Mouse (Mus musculus) forebrain, embryonic 12.5 days (tissue): ENCODE measurements around the gene Ccnd3. TPM values are rescaled to one million over a fixed set of nuclear protein-coding genes. Genes with fewer than 3 reads are reported as not detected.
A peak's percentile ranks its signal among the peaks of the same experiment; 100 is the strongest.

Experiments
- ATAC-seq: fragments of 200-750 bp; cut with Nextera tagmentation; 2 replicates; pipeline ENCODE4 v1.8.0; 2017; ENCODE audit warnings: moderate TSS enrichment; ENCODE audit not compliant: low FRiP score
- H3K27ac ChIP-seq: fragments of 300-500 bp; sonication (generic); 2 replicates; pipeline ENCODE4 v1.5.1; 2016; ENCODE audit warnings: mild to moderate bottlenecking
- H3K27me3 ChIP-seq: fragments of 300-500 bp; sonication (generic); 2 replicates; pipeline ENCODE4 v1.6.1; 2016; ENCODE audit warnings: mild to moderate bottlenecking
- H3K36me3 ChIP-seq: fragments of 300-500 bp; sonication (generic); replicated peaks from 2 replicates; pipeline ENCODE4 v1.6.1; 2016; ENCODE audit warnings: mild to moderate bottlenecking
- H3K4me1 ChIP-seq: fragments of 300-500 bp; sonication (generic); 2 replicates; pipeline ENCODE4 v1.6.1; 2016
- H3K4me2 ChIP-seq: fragments of 300-500 bp; sonication (generic); 2 replicates; pipeline ENCODE4 v1.6.1; 2016; ENCODE audit warnings: mild to moderate bottlenecking, moderate library complexity
- H3K4me3 ChIP-seq: fragments of 300-500 bp; sonication (generic); replicated peaks from 2 replicates; pipeline ENCODE4 v1.5.1; 2016; ENCODE audit warnings: mild to moderate bottlenecking
- H3K9ac ChIP-seq: fragments of 300-500 bp; sonication (generic); 2 replicates; pipeline ENCODE4 v1.6.1; 2016; ENCODE audit warnings: mild to moderate bottlenecking
- H3K9me3 ChIP-seq: fragments of 300-500 bp; sonication (generic); 2 replicates; pipeline ENCODE4 v1.6.1; 2016
- WGBS: fragments of 180-500 bp; shearing (Covaris S2); methylation state at CpG from one replicate; pipeline ENCODE4 v1.1.7; 2016; 5-methylcytosine and 5-hydroxymethylcytosine counted together
- polyA plus RNA-seq: library from polyadenylated mRNA; unstranded; fragments of >200 nt; fragmentation: Nextera tagmentation; extraction: Ambion mirVana; gene quantifications from 2 replicates; pipeline ENCODE4 v1.2.1, GENCODE M21; 2016

The Ccnd3 gene
- polyA plus RNA-seq, 1 experiment from 2014 or later: 137 TPM

GRCm38 (mm10) chr17:47648966-47649365, 144.1 kb downstream of the Ccnd3 start:
- H3K9ac ChIP-seq: no peak overlapping the region
- no peaks in the 10 kb centered on the region for H3K27me3 ChIP-seq
- peak overlapping the region; percentile 17; the same call in 1 of the 2 replicates for H3K4me2 ChIP-seq
- no peak for ATAC-seq
- no peak overlapping the region for H3K4me3 ChIP-seq
- H3K9me3 ChIP-seq: no peaks in the 10 kb centered on the region
- peaks cover 10% of the 10 kb centered on the region for H3K36me3 ChIP-seq
- peak overlapping the region; percentile 56; the same call in 1 of the 2 replicates for H3K27ac ChIP-seq
- H3K4me1 ChIP-seq: peaks cover 40% of the 10 kb centered on the region
- 35% methylated on average over 4 of the region's 4 CpGs for WGBS

Other genes starting within 250 kb of the Ccnd3 start
- 69.2 and 71.3 TPM in 2 replicates for gene Mrps10, start 136.2 kb upstream of the Ccnd3 start, polyA plus RNA-seq
- gene Guca1b, start 119.7 kb upstream of the Ccnd3 start, polyA plus RNA-seq: 0.46 and 0.68 TPM in 2 replicates
- gene Guca1a, start 104.5 kb upstream of the Ccnd3 start, polyA plus RNA-seq: 0.23 and 0.60 TPM in 2 replicates
- 0.13 and 0.19 TPM in 2 replicates for gene AI661453, start 68.4 kb upstream of the Ccnd3 start, polyA plus RNA-seq
- 0.19 and 0.31 TPM in 2 replicates for gene 1700001C19Rik, start 67.7 kb upstream of the Ccnd3 start, polyA plus RNA-seq
- 31.1 and 32.9 TPM in 2 replicates for gene Taf8, start 2.8 kb upstream of the Ccnd3 start, polyA plus RNA-seq
- gene Bysl, start 106.4 kb downstream of the Ccnd3 start, polyA plus RNA-seq: 32.7 and 33.7 TPM in 2 replicates
- gene Med20, start 106.5 kb downstream of the Ccnd3 start, polyA plus RNA-seq: 38.5 and 41.5 TPM in 2 replicates
- 1.6 and 2.7 TPM in 2 replicates for gene Gm20517, start 106.5 kb downstream of the Ccnd3 start, polyA plus RNA-seq
- 11.1 and 12.2 TPM in 2 replicates for gene Usp49, start 125.6 kb downstream of the Ccnd3 start, polyA plus RNA-seq
- gene Tomm6, start 183.3 kb downstream of the Ccnd3 start, polyA plus RNA-seq: 346 and 368 TPM in 2 replicates
- 11.1 and 11.9 TPM in 2 replicates for gene Frs3, start 184.0 kb downstream of the Ccnd3 start, polyA plus RNA-seq
- 0.40 and 0.60 TPM in 2 replicates for gene Gm21981, start 189.4 kb downstream of the Ccnd3 start, polyA plus RNA-seq
- 0.91 and 1.0 TPM in 2 replicates for gene Prickle4, start 189.7 kb downstream of the Ccnd3 start, polyA plus RNA-seq
- gene Pgc, start 221.8 kb downstream of the Ccnd3 start, polyA plus RNA-seq: not detected in 2 replicates
- 1.7 and 2.4 TPM in 2 replicates for gene Tfeb, start 232.0 kb downstream of the Ccnd3 start, polyA plus RNA-seq